Mouse (Mus musculus): ENCODE measurements at regions not wholly inside any gene's neighbourhood (a gene's known extent, or its start where the extent isn't known, plus 50 kb on each side); places are given as distances from the start of the nearest gene placed in this dataset.

- no peaks in the 10 kb centered on the region for H3K9me3 ChIP-seq (ENCODE audit: low read length)
- no peak overlapping the region for H3K4me3 ChIP-seq (ENCODE audit: low read depth, low read length)
- DNase-seq (ENCODE audit: low spot score) (no peak), ATAC-seq (ENCODE audit: low FRiP score) (no peak)
- no peak overlapping the region for H3K9ac ChIP-seq (replicated peaks; ENCODE audit: low read length, poor library complexity, severe bottlenecking)
- WGBS = 93% methylated on average over 6 of the region's 6 CpGs
- H3K27me3 ChIP-seq (ENCODE audit: insufficient read depth, low read length) = no peaks in the 10 kb centered on the region
- no peak overlapping the region for H3K27ac ChIP-seq (ENCODE audit: low read depth, low read length)
- H3K4me1 ChIP-seq (ENCODE audit: insufficient read depth, low read length) = no peaks in the 10 kb centered on the region
- no peaks in the 10 kb centered on the region for H3K36me3 ChIP-seq (ENCODE audit: insufficient read depth, low read length)
- no peak overlapping the region for H3K4me2 ChIP-seq (ENCODE audit: low read depth, low read length, poor library complexity, severe bottlenecking)
- TF ChIP-seq CTCF (IDR thresholded peaks at IDR 0.05) = no peak
Observed at GRCm38 (mm10) chr10:67610689-67611088, 61.9 kb upstream of the Ado start.

GRCm38 (mm10) chr10:67608033-67608432 is 59.3 kb upstream of the Ado start:
- no peak overlapping the region for H3K4me3 ChIP-seq (ENCODE audit: low read depth, low read length)
- no peaks in the 10 kb centered on the region for H3K27me3 ChIP-seq (ENCODE audit: insufficient read depth, low read length)
- WGBS = 80% methylated on average over 5 of the region's 5 CpGs
- no peak for DNase-seq (ENCODE audit: low spot score)
- no peaks in the 10 kb centered on the region for H3K9me3 ChIP-seq (ENCODE audit: low read length)
- ATAC-seq (ENCODE audit: low FRiP score) = no peak
- TF ChIP-seq CTCF (IDR thresholded peaks at IDR 0.05) = no peak
- no peaks in the 10 kb centered on the region for H3K36me3 ChIP-seq (ENCODE audit: insufficient read depth, low read length)
- no peak overlapping the region for H3K9ac ChIP-seq (replicated peaks; ENCODE audit: low read length, poor library complexity, severe bottlenecking)
- no peak overlapping the region for H3K4me2 ChIP-seq (ENCODE audit: low read depth, low read length, poor library complexity, severe bottlenecking)
- H3K4me1 ChIP-seq (ENCODE audit: insufficient read depth, low read length) = no peaks in the 10 kb centered on the region
- no peak overlapping the region for H3K27ac ChIP-seq (ENCODE audit: low read depth, low read length)

- H3K27ac ChIP-seq (ENCODE audit: low read depth, low read length) = no peak overlapping the region
- TF ChIP-seq CTCF (IDR thresholded peaks at IDR 0.05) = no peak
- no peak overlapping the region for H3K4me2 ChIP-seq (ENCODE audit: low read depth, low read length, poor library complexity, severe bottlenecking)
- H3K27me3 ChIP-seq (ENCODE audit: insufficient read depth, low read length) = no peaks in the 10 kb centered on the region
- H3K9me3 ChIP-seq (ENCODE audit: low read length) = no peaks in the 10 kb centered on the region
- DNase-seq (ENCODE audit: low spot score) (no peak), ATAC-seq (ENCODE audit: low FRiP score) (no peak)
- H3K9ac ChIP-seq (replicated peaks; ENCODE audit: low read length, poor library complexity, severe bottlenecking) = no peak overlapping the region
- WGBS = 81% methylated on average over 9 of the region's 9 CpGs
- H3K36me3 ChIP-seq (ENCODE audit: insufficient read depth, low read length) = no peaks in the 10 kb centered on the region
- H3K4me3 ChIP-seq (ENCODE audit: low read depth, low read length) = no peak overlapping the region
- H3K4me1 ChIP-seq (ENCODE audit: insufficient read depth, low read length) = no peaks in the 10 kb centered on the region
Observed at GRCm38 (mm10) chr10:67607297-67608032, 58.7 kb upstream of the Ado start.

GRCm38 (mm10) chr10:67606739-67607138 is 58.0 kb upstream of the Ado start:
- Histone ChIP-seq H3K27me3 (ENCODE audit: insufficient read depth, low read length) (no peaks in the 10 kb centered on the region), H3K4me1 (ENCODE audit: insufficient read depth, low read length) (no peaks in the 10 kb centered on the region), H3K9me3 (ENCODE audit: low read length) (no peaks in the 10 kb centered on the region), H3K9ac (replicated peaks; ENCODE audit: low read length, poor library complexity, severe bottlenecking) (no peak overlapping the region), H3K36me3 (ENCODE audit: insufficient read depth, low read length) (no peaks in the 10 kb centered on the region), H3K4me2 (ENCODE audit: low read depth, low read length, poor library complexity, severe bottlenecking) (no peak overlapping the region), H3K27ac (ENCODE audit: low read depth, low read length) (no peak overlapping the region), H3K4me3 (ENCODE audit: low read depth, low read length) (no peak overlapping the region)
- no peak for ATAC-seq (ENCODE audit: low FRiP score)
- no peak for TF ChIP-seq CTCF (IDR thresholded peaks at IDR 0.05)
- DNase-seq (ENCODE audit: low spot score) = no peak
- WGBS = 78% methylated on average over 1 of the region's 1 CpGs

- WGBS = 92% methylated on average over 7 of the region's 7 CpGs
- H3K27ac ChIP-seq (ENCODE audit: low read depth, low read length) = no peak overlapping the region
- H3K4me3 ChIP-seq (ENCODE audit: low read depth, low read length) = no peak overlapping the region
- H3K36me3 ChIP-seq (ENCODE audit: insufficient read depth, low read length) = no peaks in the 10 kb centered on the region
- no peak for TF ChIP-seq CTCF (IDR thresholded peaks at IDR 0.05)
- no peaks in the 10 kb centered on the region for H3K27me3 ChIP-seq (ENCODE audit: insufficient read depth, low read length)
- no peak for ATAC-seq (ENCODE audit: low FRiP score)
- no peaks in the 10 kb centered on the region for H3K9me3 ChIP-seq (ENCODE audit: low read length)
- no peaks in the 10 kb centered on the region for H3K4me1 ChIP-seq (ENCODE audit: insufficient read depth, low read length)
- no peak for DNase-seq (ENCODE audit: low spot score)
- no peak overlapping the region for H3K4me2 ChIP-seq (ENCODE audit: low read depth, low read length, poor library complexity, severe bottlenecking)
- no peak overlapping the region for H3K9ac ChIP-seq (replicated peaks; ENCODE audit: low read length, poor library complexity, severe bottlenecking)
Observed at GRCm38 (mm10) chr10:67599390-67599789, 50.6 kb upstream of the Ado start.

- TF ChIP-seq CTCF (IDR thresholded peaks at IDR 0.05) = no peak
- DNase-seq (ENCODE audit: low spot score) (no peak), ATAC-seq (ENCODE audit: low FRiP score) (no peak)
- no peak overlapping the region for H3K9ac ChIP-seq (replicated peaks; ENCODE audit: low read length, poor library complexity, severe bottlenecking)
- H3K4me2 ChIP-seq (ENCODE audit: low read depth, low read length, poor library complexity, severe bottlenecking) = no peak overlapping the region
- 83% methylated on average over 7 of the region's 7 CpGs for WGBS
- H3K27ac ChIP-seq (ENCODE audit: low read depth, low read length) = no peak overlapping the region
- H3K27me3 ChIP-seq (ENCODE audit: insufficient read depth, low read length) = no peaks in the 10 kb centered on the region
- H3K36me3 ChIP-seq (ENCODE audit: insufficient read depth, low read length) = no peaks in the 10 kb centered on the region
- H3K4me3 ChIP-seq (ENCODE audit: low read depth, low read length) = no peak overlapping the region
- no peaks in the 10 kb centered on the region for H3K9me3 ChIP-seq (ENCODE audit: low read length)
- H3K4me1 ChIP-seq (ENCODE audit: insufficient read depth, low read length) = no peaks in the 10 kb centered on the region
Observed at GRCm38 (mm10) chr10:67598590-67599047, 49.9 kb upstream of the Ado start.
